Mouse (Mus musculus): ENCODE measurements at regions not wholly inside any gene's neighbourhood (a gene's known extent, or its start where the extent isn't known, plus 50 kb on each side); places are given as distances from the start of the nearest gene placed in this dataset.

DNA sequence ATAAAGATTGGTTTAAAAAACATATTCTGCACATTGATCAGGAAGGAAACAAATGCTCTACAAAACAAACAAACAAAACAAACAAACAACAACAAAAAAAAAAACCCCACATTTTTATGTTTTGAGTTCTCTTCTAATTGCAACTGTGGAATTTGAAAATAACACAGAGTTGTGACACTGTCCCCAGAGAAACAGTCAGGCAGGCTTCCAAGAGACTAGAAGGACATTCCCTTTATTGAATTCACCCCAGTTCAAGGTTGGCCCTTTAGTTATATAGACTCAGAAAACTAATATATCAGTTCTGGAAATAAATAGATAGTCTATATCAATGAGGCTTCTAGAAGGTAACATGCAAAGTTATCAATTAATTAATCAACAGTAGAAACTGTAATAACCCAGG lies 495.4 kb upstream of the Tusc1 start:
- H3K27ac ChIP-seq (ENCODE audit: low read depth, low read length), result no peak overlapping the region
- H3K4me1 ChIP-seq (ENCODE audit: control insufficient read depth, insufficient read depth, low read length), result no peaks in the 10 kb centered on the region
- H3K4me2 ChIP-seq (ENCODE audit: low read depth, low read length), result no peak overlapping the region
- no peaks in the 10 kb centered on the region for H3K27me3 ChIP-seq (ENCODE audit: control insufficient read depth, insufficient read depth, low read length)
- no peak overlapping the region for H3K4me3 ChIP-seq (ENCODE audit: low read depth, low read length)
- H3K36me3 ChIP-seq (ENCODE audit: control insufficient read depth, insufficient read depth, low read length), result no peaks in the 10 kb centered on the region
- no peak for ATAC-seq (ENCODE audit: low read depth)
- no peak overlapping the region for H3K9ac ChIP-seq (replicated peaks; ENCODE audit: low read depth, low read length)
- H3K9me3 ChIP-seq (ENCODE audit: control insufficient read depth, low read length), result no peaks in the 10 kb centered on the region

GRCm38 (mm10) chr4:93793104-93793503 lies 457.8 kb upstream of the Tusc1 start:
- no peak for ATAC-seq (ENCODE audit: low read depth)
- no peaks in the 10 kb centered on the region for H3K9me3 ChIP-seq (ENCODE audit: control insufficient read depth, low read length)
- H3K4me1 ChIP-seq (ENCODE audit: control insufficient read depth, insufficient read depth, low read length), result no peaks in the 10 kb centered on the region
- no peak overlapping the region for H3K9ac ChIP-seq (replicated peaks; ENCODE audit: low read depth, low read length)
- no peaks in the 10 kb centered on the region for H3K36me3 ChIP-seq (ENCODE audit: control insufficient read depth, insufficient read depth, low read length)
- 76% methylated on average over 1 of the region's 1 CpGs for WGBS
- H3K27ac ChIP-seq (ENCODE audit: low read depth, low read length), result no peak overlapping the region
- H3K4me3 ChIP-seq (ENCODE audit: low read depth, low read length), result no peak overlapping the region
- no peaks in the 10 kb centered on the region for H3K27me3 ChIP-seq (ENCODE audit: control insufficient read depth, insufficient read depth, low read length)
- H3K4me2 ChIP-seq (ENCODE audit: low read depth, low read length), result no peak overlapping the region

DNA sequence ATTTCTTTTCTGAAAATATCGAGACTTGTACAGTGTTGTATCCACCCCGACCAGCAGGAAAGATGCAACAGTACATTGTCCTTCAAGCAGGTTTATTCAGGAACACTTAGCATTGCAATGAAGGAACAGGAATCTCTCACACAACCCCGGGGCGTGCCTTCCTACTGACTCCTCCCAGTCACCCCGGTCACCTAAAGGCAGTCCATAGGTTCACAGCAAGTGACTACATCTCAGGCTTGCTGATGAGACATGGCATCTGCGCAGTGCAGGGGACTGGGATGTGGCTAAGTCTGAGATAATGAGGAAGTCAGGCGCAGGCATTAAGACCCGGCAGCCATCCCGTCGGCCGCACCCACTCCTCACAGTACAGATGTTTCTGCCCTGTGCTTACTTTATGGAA lies 454.8 kb upstream of the Tusc1 start:
- no peaks in the 10 kb centered on the region for H3K9me3 ChIP-seq (ENCODE audit: control insufficient read depth, low read length)
- 84% methylated on average over 11 of the region's 11 CpGs for WGBS
- H3K4me2 ChIP-seq (ENCODE audit: low read depth, low read length), result no peak overlapping the region
- no peak overlapping the region for H3K27ac ChIP-seq (ENCODE audit: low read depth, low read length)
- no peak overlapping the region for H3K9ac ChIP-seq (replicated peaks; ENCODE audit: low read depth, low read length)
- no peaks in the 10 kb centered on the region for H3K27me3 ChIP-seq (ENCODE audit: control insufficient read depth, insufficient read depth, low read length)
- no peaks in the 10 kb centered on the region for H3K4me1 ChIP-seq (ENCODE audit: control insufficient read depth, insufficient read depth, low read length)
- ATAC-seq (ENCODE audit: low read depth), result no peak
- no peaks in the 10 kb centered on the region for H3K36me3 ChIP-seq (ENCODE audit: control insufficient read depth, insufficient read depth, low read length)
- no peak overlapping the region for H3K4me3 ChIP-seq (ENCODE audit: low read depth, low read length)

GRCm38 (mm10) chr4:93754497-93754896 lies 419.2 kb upstream of the Tusc1 start:
- no peak overlapping the region for H3K9ac ChIP-seq (replicated peaks; ENCODE audit: low read depth, low read length)
- WGBS, result 85% methylated on average over 2 of the region's 2 CpGs
- H3K36me3 ChIP-seq (ENCODE audit: control insufficient read depth, insufficient read depth, low read length), result no peaks in the 10 kb centered on the region
- H3K4me3 ChIP-seq (ENCODE audit: low read depth, low read length), result no peak overlapping the region
- no peaks in the 10 kb centered on the region for H3K27me3 ChIP-seq (ENCODE audit: control insufficient read depth, insufficient read depth, low read length)
- no peak overlapping the region for H3K4me2 ChIP-seq (ENCODE audit: low read depth, low read length)
- ATAC-seq (ENCODE audit: low read depth), result no peak
- H3K4me1 ChIP-seq (ENCODE audit: control insufficient read depth, insufficient read depth, low read length), result no peaks in the 10 kb centered on the region
- no peaks in the 10 kb centered on the region for H3K9me3 ChIP-seq (ENCODE audit: control insufficient read depth, low read length)
- no peak overlapping the region for H3K27ac ChIP-seq (ENCODE audit: low read depth, low read length)

- no peaks in the 10 kb centered on the region for H3K36me3 ChIP-seq (ENCODE audit: control insufficient read depth, insufficient read depth, low read length)
- no peak for ATAC-seq (ENCODE audit: low read depth)
- WGBS, result 65% methylated on average over 2 of the region's 2 CpGs
Measured at GRCm38 (mm10) chr4:93746326-93746725, 411.0 kb upstream of the Tusc1 start.

GRCm38 (mm10) chr4:93713711-93714110 lies 378.4 kb upstream of the Tusc1 start:
- Histone ChIP-seq H3K4me1 (ENCODE audit: control insufficient read depth, insufficient read depth, low read length) (no peaks in the 10 kb centered on the region), H3K9ac (replicated peaks; ENCODE audit: low read depth, low read length) (no peak overlapping the region), H3K9me3 (ENCODE audit: control insufficient read depth, low read length) (no peaks in the 10 kb centered on the region), H3K27me3 (ENCODE audit: control insufficient read depth, insufficient read depth, low read length) (no peaks in the 10 kb centered on the region), H3K36me3 (ENCODE audit: control insufficient read depth, insufficient read depth, low read length) (no peaks in the 10 kb centered on the region), H3K27ac (ENCODE audit: low read depth, low read length) (no peak overlapping the region), H3K4me2 (ENCODE audit: low read depth, low read length) (no peak overlapping the region), H3K4me3 (ENCODE audit: low read depth, low read length) (no peak overlapping the region)
- WGBS, result 73% methylated on average over 3 of the region's 3 CpGs
- ATAC-seq (ENCODE audit: low read depth), result no peak

More at GRCm38 (mm10) chr4:93746326-93746725, 411.0 kb upstream of the Tusc1 start:
- H3K4me1 ChIP-seq (ENCODE audit: control insufficient read depth, insufficient read depth, low read length), result no peaks in the 10 kb centered on the region
- H3K9me3 ChIP-seq (ENCODE audit: control insufficient read depth, low read length), result no peaks in the 10 kb centered on the region
- no peak overlapping the region for H3K27ac ChIP-seq (ENCODE audit: low read depth, low read length)
- H3K9ac ChIP-seq (replicated peaks; ENCODE audit: low read depth, low read length), result no peak overlapping the region
- no peaks in the 10 kb centered on the region for H3K27me3 ChIP-seq (ENCODE audit: control insufficient read depth, insufficient read depth, low read length)
- no peak overlapping the region for H3K4me2 ChIP-seq (ENCODE audit: low read depth, low read length)
- H3K4me3 ChIP-seq (ENCODE audit: low read depth, low read length), result no peak overlapping the region

- Histone ChIP-seq H3K4me1 (ENCODE audit: control insufficient read depth, insufficient read depth, low read length) (no peaks in the 10 kb centered on the region), H3K27me3 (ENCODE audit: control insufficient read depth, insufficient read depth, low read length) (no peaks in the 10 kb centered on the region), H3K4me2 (ENCODE audit: low read depth, low read length) (no peak overlapping the region), H3K36me3 (ENCODE audit: control insufficient read depth, insufficient read depth, low read length) (no peaks in the 10 kb centered on the region), H3K27ac (ENCODE audit: low read depth, low read length) (no peak overlapping the region), H3K4me3 (ENCODE audit: low read depth, low read length) (no peak overlapping the region), H3K9ac (replicated peaks; ENCODE audit: low read depth, low read length) (no peak overlapping the region), H3K9me3 (ENCODE audit: control insufficient read depth, low read length) (peaks cover 3% of the 10 kb centered on the region; the same call in 1 of the 2 replicates)
- peak; percentile 91 for ATAC-seq (ENCODE audit: low read depth)
- WGBS, result 57% methylated on average over 8 of the region's 8 CpGs
Measured at GRCm38 (mm10) chr4:93676403-93677039, 341.2 kb upstream of the Tusc1 start.

GRCm38 (mm10) chr4:93675739-93676402 lies 340.6 kb upstream of the Tusc1 start:
- H3K27me3 ChIP-seq (ENCODE audit: control insufficient read depth, insufficient read depth, low read length), result no peaks in the 10 kb centered on the region
- H3K9ac ChIP-seq (replicated peaks; ENCODE audit: low read depth, low read length), result no peak overlapping the region
- H3K4me1 ChIP-seq (ENCODE audit: control insufficient read depth, insufficient read depth, low read length), result no peaks in the 10 kb centered on the region
- no peaks in the 10 kb centered on the region for H3K36me3 ChIP-seq (ENCODE audit: control insufficient read depth, insufficient read depth, low read length)
- no peak overlapping the region for H3K4me2 ChIP-seq (ENCODE audit: low read depth, low read length)
- no peak overlapping the region for H3K4me3 ChIP-seq (ENCODE audit: low read depth, low read length)
- no peak overlapping the region for H3K27ac ChIP-seq (ENCODE audit: low read depth, low read length)
- WGBS, result 61% methylated on average over 6 of the region's 6 CpGs
- ATAC-seq (ENCODE audit: low read depth), result peak; percentile 73
- H3K9me3 ChIP-seq (ENCODE audit: control insufficient read depth, low read length), result peaks cover 3% of the 10 kb centered on the region; the same call in 1 of the 2 replicates

- Histone ChIP-seq H3K4me2 (ENCODE audit: low read depth, low read length) (no peak overlapping the region), H3K9me3 (ENCODE audit: control insufficient read depth, low read length) (peaks cover 3% of the 10 kb centered on the region; the same call in 1 of the 2 replicates), H3K9ac (replicated peaks; ENCODE audit: low read depth, low read length) (no peak overlapping the region), H3K4me3 (ENCODE audit: low read depth, low read length) (no peak overlapping the region), H3K36me3 (ENCODE audit: control insufficient read depth, insufficient read depth, low read length) (no peaks in the 10 kb centered on the region), H3K27ac (ENCODE audit: low read depth, low read length) (no peak overlapping the region), H3K4me1 (ENCODE audit: control insufficient read depth, insufficient read depth, low read length) (no peaks in the 10 kb centered on the region), H3K27me3 (ENCODE audit: control insufficient read depth, insufficient read depth, low read length) (no peaks in the 10 kb centered on the region)
- ATAC-seq (ENCODE audit: low read depth), result no peak
Measured at GRCm38 (mm10) chr4:93669050-93669449, 333.7 kb upstream of the Tusc1 start.
